17 mouse cellular contexts compared by ENCODE assay signal in genomic region chr10:42036846-42037245, GRCm38 (mm10). TPM values are rescaled to one million over a fixed set of nuclear protein-coding genes. Genes with fewer than 3 reads are reported as not detected.
DNase-seq lines count a peak whose midpoint lies in the region; ATAC-seq and TF ChIP-seq lines count a peak whose summit lies in the region.
"Had no signal": no experiment of that assay in that cellular context is flagged by ENCODE, and none has a peak within 500 bp of the region (broad histone marks: within the 10 kb centered on the region; RNA-seq: fewer than 3 reads in every experiment).

No protein-coding gene starts in this region.

- no peak for DNase-seq in heart, embryonic 10.5 days (ENCODE audit: low spot score)
- no peak for DNase-seq in heart, postnatal 10 days
- DNase-seq in kidney, postnatal 0 days (ENCODE audit: low spot score): peak; percentile 29
- DNase-seq in kidney, adult 8-10 months: no peak
- peak; percentile 95 for DNase-seq in Muller cell, postnatal 12 days (ENCODE audit: inconsistent ontology term)
- peak; percentile 69 for DNase-seq in embryonic facial prominence, embryonic 14.5 days (ENCODE audit: low spot score)
- no peak for DNase-seq in urinary bladder, postnatal 36 days (ENCODE audit: low spot score in 2 of 2)
- DNase-seq in liver: no peak
- DNase-seq: cerebellum, adult 9-10 months; gastrocnemius, postnatal 14 days; thymus, postnatal 25 days had no signal

- peak overlapping the region; percentile 47; the same call in 1 of the 2 replicates for H3K27ac ChIP-seq in heart, embryonic 10.5 days
- no peak overlapping the region for H3K27ac ChIP-seq in kidney, postnatal 0 days
- 0 out of 2 replicates have a peak overlapping the region, but pooled peaks have one; percentile 39 for H3K27ac ChIP-seq in embryonic facial prominence, embryonic 14.5 days (replicated peaks; ENCODE audit: low read depth, low read length)
- H3K27ac ChIP-seq: forebrain, embryonic 10.5 days; hindbrain, embryonic 14.5 days; intestine, embryonic 15.5 days; limb, embryonic 15.5 days; lung, embryonic 15.5 days; neural tube, embryonic 13.5 days had no signal

- H3K9ac ChIP-seq in kidney, postnatal 0 days (ENCODE audit: low read depth, low read length): no peak overlapping the region
- no peak overlapping the region for H3K9ac ChIP-seq in embryonic facial prominence, embryonic 14.5 days (ENCODE audit: low read depth, low read length)
- H3K9ac ChIP-seq: hindbrain, embryonic 14.5 days; intestine, embryonic 15.5 days; limb, embryonic 15.5 days; lung, embryonic 15.5 days; neural tube, embryonic 13.5 days had no signal

- no peak overlapping the region for H3K4me3 ChIP-seq in heart, embryonic 10.5 days
- no peak overlapping the region for H3K4me3 ChIP-seq in kidney, postnatal 0 days (replicated peaks; ENCODE audit: low read depth, low read length)
- no peak overlapping the region for H3K4me3 ChIP-seq in embryonic facial prominence, embryonic 14.5 days (ENCODE audit: low read depth, low read length)
- H3K4me3 ChIP-seq: forebrain, embryonic 10.5 days; intestine, embryonic 15.5 days; limb, embryonic 15.5 days; lung, embryonic 15.5 days; neural tube, embryonic 13.5 days had no signal

- WGBS in heart, embryonic 10.5 days: 32% methylated on average over 4 of the region's 4 CpGs
- 52% methylated on average over 4 of the region's 4 CpGs for WGBS in kidney, postnatal 0 days
- 43% methylated on average over 4 of the region's 4 CpGs for WGBS in embryonic facial prominence, embryonic 14.5 days

- H3K9me3 ChIP-seq in heart, embryonic 10.5 days: no peaks in the 10 kb centered on the region
- H3K9me3 ChIP-seq in kidney, postnatal 0 days (replicated peaks; ENCODE audit: low read length): no peaks in the 10 kb centered on the region
- no peaks in the 10 kb centered on the region for H3K9me3 ChIP-seq in embryonic facial prominence, embryonic 14.5 days (ENCODE audit: control insufficient read depth, low read length)
- H3K9me3 ChIP-seq: forebrain, embryonic 10.5 days; intestine, embryonic 15.5 days; limb, embryonic 15.5 days; lung, embryonic 15.5 days; neural tube, embryonic 13.5 days had no signal

- no peak for TF ChIP-seq CTCF in kidney, postnatal 0 days (IDR thresholded peaks at IDR 0.05; ENCODE audit: low read depth)

- H3K27me3 ChIP-seq in heart, embryonic 10.5 days (ENCODE audit: insufficient read depth, poor library complexity, severe bottlenecking): peaks cover 31% of the 10 kb centered on the region
- no peaks in the 10 kb centered on the region for H3K27me3 ChIP-seq in kidney, postnatal 0 days (ENCODE audit: insufficient read depth, low read length)
- H3K27me3 ChIP-seq in embryonic facial prominence, embryonic 14.5 days (replicated peaks; ENCODE audit: control insufficient read depth, insufficient read depth, low read length): no peaks in the 10 kb centered on the region
- H3K27me3 ChIP-seq: intestine, embryonic 15.5 days; limb, embryonic 15.5 days; lung, embryonic 15.5 days; neural tube, embryonic 13.5 days had no signal

- peaks cover 20% of the 10 kb centered on the region for H3K4me1 ChIP-seq in heart, embryonic 10.5 days
- no peaks in the 10 kb centered on the region for H3K4me1 ChIP-seq in kidney, postnatal 0 days (replicated peaks; ENCODE audit: insufficient read depth, low read length)
- peaks cover 23% of the 10 kb centered on the region for H3K4me1 ChIP-seq in embryonic facial prominence, embryonic 14.5 days (ENCODE audit: control insufficient read depth, insufficient read depth, low read length)
- H3K4me1 ChIP-seq: intestine, embryonic 15.5 days; neural tube, embryonic 13.5 days had no signal

- ATAC-seq in kidney, postnatal 0 days (replicated peaks; ENCODE audit: low FRiP score, low read depth): no peak
- ATAC-seq in embryonic facial prominence, embryonic 14.5 days (ENCODE audit: low read depth): peak; percentile 30; the same call in 1 of the 2 replicates
- ATAC-seq: intestine, embryonic 15.5 days had no signal

- intact Hi-C loops in heart, postnatal 10 days (cut with DNase I): no loop called here

- no peak overlapping the region for H3K4me2 ChIP-seq in kidney, postnatal 0 days (ENCODE audit: low read length)
- H3K4me2 ChIP-seq in embryonic facial prominence, embryonic 14.5 days (ENCODE audit: low read depth, low read length): no peak overlapping the region
- H3K4me2 ChIP-seq: hindbrain, embryonic 14.5 days; intestine, embryonic 15.5 days; limb, embryonic 15.5 days; lung, embryonic 15.5 days; neural tube, embryonic 13.5 days had no signal

- H3K36me3 ChIP-seq in heart, embryonic 10.5 days: no peaks in the 10 kb centered on the region
- H3K36me3 ChIP-seq in kidney, postnatal 0 days (ENCODE audit: insufficient read depth, low read length): no peaks in the 10 kb centered on the region
- H3K36me3 ChIP-seq in embryonic facial prominence, embryonic 14.5 days (ENCODE audit: control insufficient read depth, insufficient read depth, low read length): no peaks in the 10 kb centered on the region
- H3K36me3 ChIP-seq: forebrain, embryonic 10.5 days; intestine, embryonic 15.5 days; limb, embryonic 15.5 days; lung, embryonic 15.5 days; neural tube, embryonic 13.5 days had no signal

RNA-seq across cellular contexts. Expression of gene Armc2, which starts 18.6 kb away (rescaled TPM):
- polyA plus RNA-seq in heart, embryonic 10.5 days (2016; fragmentation: Nextera tagmentation; extraction: Ambion mirVana): 0.99 and 1.4 TPM in 2 replicates
- 1 to 10 TPM; 2.6 to 2.7 TPM for total RNA-seq in heart, postnatal 10 days (2021)
- 0.71 and 1.4 TPM in 2 replicates for polyA plus RNA-seq in kidney, postnatal 0 days (2015; fragmentation: Nextera tagmentation; extraction: Ambion mirVana)
- polyA plus RNA-seq in embryonic facial prominence, embryonic 14.5 days (2014; fragmentation: Nextera tagmentation; extraction: Ambion mirVana): 4.1 and 4.6 TPM in 2 replicates

Comparison
In these comparisons a context has a peak if more than half of its experiments do, and no peak if none do; other contexts are left out.
1. DNase-seq: peak in kidney, postnatal 0 days (single experiment), Muller cell, postnatal 12 days (single experiment) and embryonic facial prominence, embryonic 14.5 days (single experiment); none in heart, embryonic 10.5 days (single experiment), heart, postnatal 10 days (0 of 2), kidney, adult 8-10 months (0 of 2), urinary bladder, postnatal 36 days (0 of 2) and liver (single experiment).